Mouse (Mus musculus) liver, postnatal 0 days (tissue): ENCODE data around the gene Mterf4. TPM values are rescaled to one million over a fixed set of nuclear protein-coding genes. Genes with fewer than 3 reads are reported as not detected.
"Not testable (repeated sequence)": the region's sequence is repeated elsewhere in the genome, so short reads cannot be mapped to it uniquely, and the experiment has no call there.

Source experiments
- ATAC-seq: fragments of 200-750 bp; cut with Nextera tagmentation; 2 replicates; pipeline ENCODE4 v1.8.0; 2017; ENCODE audit warnings: mild to moderate bottlenecking, moderate library complexity
- DNase-seq: peaks from one replicate; pipeline ENCODE4 v3.0.0-alpha.2; 2016
- H3K27ac ChIP-seq: fragments of 300-500 bp; sonication (generic); 2 replicates; pipeline ENCODE4 v1.5.1; 2014; ENCODE audit warnings: antibody characterized with exemption, moderate library complexity, mild to moderate bottlenecking, low read depth
- H3K27me3 ChIP-seq: fragments of 300-500 bp; sonication (generic); 2 replicates; pipeline ENCODE4 v1.6.1; 2014; ENCODE audit warnings: low read length, control low read depth, mixed read lengths; ENCODE audit not compliant: insufficient read depth
- H3K36me3 ChIP-seq: fragments of 300-500 bp; sonication (generic); replicated peaks from 2 replicates; pipeline ENCODE4 v1.6.1; 2014; ENCODE audit warnings: mild to moderate bottlenecking, control low read depth, low read length, moderate library complexity, mixed read lengths; ENCODE audit not compliant: insufficient read depth
- H3K4me1 ChIP-seq: fragments of 300-500 bp; sonication (generic); 2 replicates; pipeline ENCODE4 v1.6.1; 2014; ENCODE audit warnings: antibody characterized with exemption, mild to moderate bottlenecking, control low read depth; ENCODE audit not compliant: insufficient read depth
- H3K4me2 ChIP-seq: fragments of 300-500 bp; sonication (generic); 2 replicates; pipeline ENCODE4 v1.6.1; 2014; ENCODE audit warnings: low read depth, mild to moderate bottlenecking, low read length, moderate library complexity, mixed read lengths
- H3K4me3 ChIP-seq: fragments of 300-500 bp; sonication (generic); 2 replicates; pipeline ENCODE4 v1.5.1; 2014; ENCODE audit warnings: low read depth, low read length
- H3K9ac ChIP-seq: fragments of 300-500 bp; sonication (generic); replicated peaks from 2 replicates; pipeline ENCODE4 v1.6.1; 2014; ENCODE audit warnings: mild to moderate bottlenecking, moderate library complexity
- H3K9me3 ChIP-seq: fragments of 300-500 bp; sonication (generic); 2 replicates; pipeline ENCODE4 v1.6.1; 2016; ENCODE audit warnings: mild to moderate bottlenecking, control low read depth, low read length, mixed read lengths
- CTCF ChIP-seq: sonication (generic); IDR thresholded peaks from 2 replicates; pipeline ENCODE4 v1.5.1; 2016; ENCODE audit warnings: antibody characterized with exemption, low read depth
- EP300 ChIP-seq: IDR thresholded peaks from 2 replicates; pipeline ENCODE4 v1.6.1; 2016; ENCODE audit warnings: antibody characterized with exemption, low read depth, mild to moderate bottlenecking
- WGBS: fragments of 180-500 bp; shearing (Covaris S2); extraction: QIAGEN DNeasy Blood & Tissue Kit; methylation state at CpG from one replicate; pipeline ENCODE4 v1.1.7; 2014; ENCODE audit not compliant: insufficient replicate concordance; 5-methylcytosine and 5-hydroxymethylcytosine counted together
- polyA plus RNA-seq: library from polyadenylated mRNA; unstranded; fragments of >200 nt; fragmentation: Nextera tagmentation; extraction: Ambion mirVana; gene quantifications from 2 replicates; pipeline ENCODE4 v1.2.1, GENCODE M21; 2015

The Mterf4 gene
- polyA plus RNA-seq, 1 experiment from 2014 or later, result 9.4 TPM

- peak; percentile 91 for ATAC-seq
These were observed 37.2 kb upstream of the Mterf4 start, which contains the start of the genes Ppp1r7 and Pask for GRCm38 (mm10) chr1:93342648-93343503. Gene Ppp1r7, plus strand, starts transcription at chr1:93342854. Gene Pask, minus strand, starts transcription at chr1:93343482.

DNA sequence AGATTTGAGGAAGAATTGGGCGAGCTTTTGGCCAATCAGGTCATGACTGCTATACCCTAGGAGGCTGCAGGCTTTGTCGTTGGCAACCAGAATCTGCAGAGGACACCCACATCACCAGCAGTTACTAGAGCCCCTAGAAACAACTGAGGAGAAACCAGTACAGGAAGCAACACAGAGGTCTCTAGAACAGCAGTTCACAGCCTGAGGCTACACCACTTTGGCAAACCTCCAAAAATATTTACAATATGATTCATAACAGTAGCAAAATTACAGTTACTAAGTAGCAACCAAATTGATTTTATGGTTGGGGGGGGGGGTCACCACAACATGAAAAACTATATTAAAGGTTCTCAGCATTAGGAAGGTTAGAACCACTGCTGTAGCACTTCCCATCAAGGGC lies 28.9 kb upstream of the Mterf4 start:
- WGBS, result 79% methylated on average over 2 of the region's 2 CpGs

More at GRCm38 (mm10) chr1:93342648-93343503, 37.2 kb upstream of the Mterf4 start, which contains the start of the genes Ppp1r7 and Pask:
- Histone ChIP-seq H3K27ac (peak within 1 kb of the TSS; percentile 41; the same call in 1 of the 2 replicates), H3K36me3 (peaks cover 19% of the 10 kb centered on the region), H3K9me3 (no peaks in the 10 kb centered on the region), H3K4me3 (peak within 1 kb of the TSS; percentile 65), H3K4me1 (peaks cover 7% of the 10 kb centered on the region; the same call in 1 of the 2 replicates), H3K4me2 (peak within 1 kb of the TSS; percentile 87), H3K27me3 (no peaks in the 10 kb centered on the region), H3K9ac (peak within 1 kb of the TSS; percentile 85)
- WGBS, result under 1% methylated on average over 63 of the region's 63 CpGs
- TF ChIP-seq CTCF, result no peak
- TF ChIP-seq EP300, result peak; percentile 28; the same call in 1 of the 2 replicates
- DNase-seq, result peak; percentile 97

GRCm38 (mm10) chr1:93326446-93326845 lies 20.7 kb upstream of the Mterf4 start:
- H3K27ac ChIP-seq, result no peak overlapping the region
- no peak for DNase-seq
- no peak overlapping the region for H3K4me3 ChIP-seq
- no peaks in the 10 kb centered on the region for H3K9me3 ChIP-seq
- no peak overlapping the region for H3K4me2 ChIP-seq
- peaks cover 32% of the 10 kb centered on the region for H3K36me3 ChIP-seq
- H3K4me1 ChIP-seq, result no peaks in the 10 kb centered on the region
- no peak for ATAC-seq
- no peak for TF ChIP-seq CTCF
- TF ChIP-seq EP300, result no peak
- 85% methylated on average over 3 of the region's 3 CpGs for WGBS
- H3K27me3 ChIP-seq, result no peaks in the 10 kb centered on the region
- no peak overlapping the region for H3K9ac ChIP-seq

More for the DNA sequence above, 28.9 kb upstream of the Mterf4 start:
- Histone ChIP-seq H3K9me3 (no peaks in the 10 kb centered on the region), H3K9ac (no peak overlapping the region), H3K27ac (no peak overlapping the region), H3K4me2 (no peak overlapping the region), H3K4me1 (0 out of 2 replicates have a peak, but pooled peaks cover 5% of the 10 kb centered on the region), H3K4me3 (no peak overlapping the region), H3K36me3 (peaks cover 24% of the 10 kb centered on the region), H3K27me3 (no peaks in the 10 kb centered on the region)
- ATAC-seq (no peak), DNase-seq (no peak)
- no peak for TF ChIP-seq EP300
- TF ChIP-seq CTCF, result no peak

DNA sequence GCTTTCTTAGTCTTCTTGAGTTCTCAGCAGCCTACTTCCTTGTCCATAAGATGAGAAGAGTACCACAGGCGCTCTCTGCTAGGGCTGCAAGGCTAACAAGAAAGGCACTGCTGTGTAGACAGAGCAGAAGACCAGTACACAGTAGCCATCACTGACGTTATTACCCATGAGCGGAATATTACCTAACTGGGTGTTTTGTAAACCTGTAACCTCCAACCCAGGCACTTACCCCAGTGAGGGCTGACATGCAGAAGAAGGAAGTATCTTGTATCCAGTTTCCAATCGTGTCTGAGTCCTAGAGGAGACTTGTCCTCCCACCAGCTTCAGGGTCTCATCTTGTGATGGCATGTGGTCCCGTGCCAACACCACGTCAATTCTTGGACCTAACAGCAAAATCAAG lies 18.3 kb upstream of the Mterf4 start:
- Histone ChIP-seq H3K4me1 (no peaks in the 10 kb centered on the region), H3K4me3 (no peak overlapping the region), H3K27me3 (no peaks in the 10 kb centered on the region), H3K4me2 (no peak overlapping the region), H3K9me3 (no peaks in the 10 kb centered on the region), H3K27ac (0 out of 2 replicates have a peak overlapping the region, but pooled peaks have one; percentile 36), H3K9ac (no peak overlapping the region), H3K36me3 (peaks cover 49% of the 10 kb centered on the region)
- TF ChIP-seq EP300, result no peak
- TF ChIP-seq CTCF, result no peak
- WGBS, result 79% methylated on average over 6 of the region's 6 CpGs
- DNase-seq (no peak), ATAC-seq (no peak)

- Histone ChIP-seq H3K9ac (no peak overlapping the region), H3K4me3 (no peak overlapping the region), H3K4me1 (peaks cover 10% of the 10 kb centered on the region), H3K36me3 (peaks cover 56% of the 10 kb centered on the region), H3K9me3 (no peaks in the 10 kb centered on the region), H3K4me2 (no peak overlapping the region), H3K27ac (no peak overlapping the region), H3K27me3 (no peaks in the 10 kb centered on the region)
- TF ChIP-seq EP300 (no peak), CTCF (no peak)
- WGBS, result 88% methylated on average over 3 of the region's 3 CpGs
- ATAC-seq, result no peak
- DNase-seq, result no peak
These were observed 5.1 kb downstream of the Mterf4 start for GRCm38 (mm10) chr1:93300578-93300977.

GRCm38 (mm10) chr1:93299791-93300190 lies 5.9 kb downstream of the Mterf4 start:
- Histone ChIP-seq H3K27me3 (no peaks in the 10 kb centered on the region), H3K4me2 (no peak overlapping the region), H3K27ac (no peak overlapping the region), H3K9ac (no peak overlapping the region), H3K4me1 (peaks cover 3% of the 10 kb centered on the region), H3K36me3 (peaks cover 57% of the 10 kb centered on the region), H3K9me3 (no peaks in the 10 kb centered on the region), H3K4me3 (no peak overlapping the region)
- 83% methylated on average over 4 of the region's 4 CpGs for WGBS
- TF ChIP-seq EP300 (no peak), CTCF (no peak)
- DNase-seq (no peak), ATAC-seq (no peak)

DNA sequence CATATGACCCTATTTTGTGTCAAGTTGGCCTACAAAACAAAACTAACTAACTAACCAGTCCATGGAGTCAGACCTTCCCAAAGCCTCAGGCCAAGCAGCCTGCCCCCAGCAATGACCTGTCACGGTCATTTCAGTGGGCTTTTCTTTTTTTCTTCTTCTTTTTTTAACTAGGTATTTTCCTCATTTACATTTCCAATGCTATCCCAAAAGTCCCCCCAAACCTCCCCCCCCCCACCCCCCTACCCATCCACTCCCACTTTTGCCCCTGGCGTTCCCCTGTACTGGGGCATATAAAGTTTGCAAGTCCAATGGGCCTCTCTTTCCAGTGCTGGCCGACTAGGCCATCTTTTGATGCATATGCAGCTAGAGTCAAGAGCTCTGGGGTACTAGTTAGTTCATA lies 11.2 kb downstream of the Mterf4 start:
- H3K4me2 ChIP-seq, H3K9me3 ChIP-seq, H3K27ac ChIP-seq, H3K27me3 ChIP-seq, H3K4me3 ChIP-seq, DNase-seq, ATAC-seq, H3K9ac ChIP-seq, H3K4me1 ChIP-seq: not testable (repeated sequence)
- peaks cover 18% of the 10 kb centered on the region for H3K36me3 ChIP-seq
- WGBS, result 75% methylated on average over 3 of the region's 3 CpGs
